Mouse (Mus musculus) gastrocnemius, postnatal 10 days (tissue): ENCODE results near the gene Bdkrb2. TPM values are rescaled to one million over a fixed set of nuclear protein-coding genes. Genes with fewer than 3 reads are reported as not detected.

ENCODE experiments used
- total RNA-seq, 2 experiments: library from RNA; stranded (reverse); gene quantifications; 2 replicates each; pipeline ENCODE4 v1.2.3; 2021

The Bdkrb2 gene
- total RNA-seq, 2 experiments from 2014 or later: 1.2 to 1.5 TPM

Other genes starting within 250 kb of the Bdkrb2 start
- gene Tunar, start 229.4 kb upstream of the Bdkrb2 start, total RNA-seq: not detected
- 1 to 10 TPM; 2.3 to 2.9 TPM for gene D430019H16Rik, start 109.4 kb upstream of the Bdkrb2 start, total RNA-seq
- under 1 TPM in 1 of 2 experiments, not detected in 1; 0.23 TPM for gene Bdkrb1, start 39.9 kb downstream of the Bdkrb2 start, total RNA-seq
- gene Gskip, start 121.6 kb downstream of the Bdkrb2 start, total RNA-seq: 1 to 10 TPM; 6.6 to 7.7 TPM
- gene Atg2b, start 122.0 kb downstream of the Bdkrb2 start, total RNA-seq: 10 to 100 TPM; 14.9 to 18.7 TPM
- not detected for gene Ak7, start 142.8 kb downstream of the Bdkrb2 start, total RNA-seq
- gene Papola, start 221.5 kb downstream of the Bdkrb2 start, total RNA-seq: 10 to 100 TPM; 87.5 to 97.4 TPM